Mouse (Mus musculus): ENCODE measurements around the gene Camkmt.

DNA sequence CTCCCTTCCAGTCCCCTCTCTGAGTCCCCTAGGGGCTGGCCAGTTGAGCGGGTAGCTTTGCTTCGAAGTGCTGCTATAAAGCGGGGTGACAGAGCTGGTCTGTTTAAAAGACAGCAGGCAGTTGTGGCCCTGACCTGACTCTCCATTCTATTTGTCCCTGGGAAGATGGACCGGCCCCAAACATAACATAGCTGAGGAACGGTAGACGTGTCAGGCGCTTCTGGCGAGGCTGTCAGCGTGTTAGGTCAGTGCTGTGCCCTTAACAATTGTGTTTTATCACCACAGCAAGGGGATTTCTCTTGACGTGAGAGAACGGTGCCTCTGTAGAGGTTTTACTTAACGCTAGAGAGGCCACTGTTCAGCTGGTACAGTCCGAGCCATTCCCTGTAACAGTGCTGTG, 86.9 kb downstream of the Camkmt start:
- TF ChIP-seq GATA1 (IDR thresholded peaks at IDR 0.05; ENCODE audit: low read length) (no peak), TAL1 (IDR thresholded peaks at IDR 0.05; ENCODE audit: low read length) (no peak)

Measured in erythroblast, embryonic 14.5 days (primary cell).